Mouse (Mus musculus) limb, embryonic 12.5 days (tissue): ENCODE measurements around the gene C530008M17Rik. TPM values are rescaled to one million over a fixed set of nuclear protein-coding genes. Genes with fewer than 3 reads are reported as not detected.

Experiments used
- ATAC-seq: fragments of 200-750 bp; cut with Nextera tagmentation; 2 replicates; pipeline ENCODE4 v1.8.0; 2017; ENCODE audit warnings: low read depth, moderate TSS enrichment; ENCODE audit not compliant: insufficient number of reproducible peaks, insufficient read depth, low FRiP score, low TSS enrichment
- H3K27ac ChIP-seq: fragments of 300-500 bp; sonication (generic); 2 replicates; pipeline ENCODE4 v1.5.1; 2016; ENCODE audit warnings: mild to moderate bottlenecking, moderate library complexity
- H3K27me3 ChIP-seq: fragments of 300-500 bp; sonication (generic); 2 replicates; pipeline ENCODE4 v1.6.1; 2016; ENCODE audit warnings: mild to moderate bottlenecking, moderate library complexity
- H3K36me3 ChIP-seq: fragments of 300-500 bp; sonication (generic); 2 replicates; pipeline ENCODE4 v1.6.1; 2016; ENCODE audit warnings: mild to moderate bottlenecking, moderate library complexity
- H3K4me1 ChIP-seq: fragments of 300-500 bp; sonication (generic); replicated peaks from 2 replicates; pipeline ENCODE4 v1.6.1; 2016
- H3K4me2 ChIP-seq: fragments of 300-500 bp; sonication (generic); 2 replicates; pipeline ENCODE4 v1.6.1; 2016; ENCODE audit warnings: mild to moderate bottlenecking, moderate library complexity
- H3K4me3 ChIP-seq: fragments of 300-500 bp; sonication (generic); replicated peaks from 2 replicates; pipeline ENCODE4 v1.5.1; 2016; ENCODE audit warnings: mild to moderate bottlenecking
- H3K9ac ChIP-seq: fragments of 300-500 bp; sonication (generic); replicated peaks from 2 replicates; pipeline ENCODE4 v1.6.1; 2016; ENCODE audit warnings: mild to moderate bottlenecking, moderate library complexity
- H3K9me3 ChIP-seq: fragments of 300-500 bp; sonication (generic); 2 replicates; pipeline ENCODE4 v1.6.1; 2016; ENCODE audit warnings: mild to moderate bottlenecking, moderate library complexity
- WGBS: fragments of 180-500 bp; shearing (Covaris S2); methylation state at CpG from one replicate; pipeline ENCODE4 v1.1.7; 2016; 5-methylcytosine and 5-hydroxymethylcytosine counted together
- polyA plus RNA-seq: library from polyadenylated mRNA; unstranded; fragments of >200 nt; fragmentation: Nextera tagmentation; extraction: Ambion mirVana; gene quantifications from 2 replicates; pipeline ENCODE4 v1.2.1, GENCODE M21; 2016

C530008M17Rik gene
- polyA plus RNA-seq, 1 experiment from 2014 or later, result 31.9 TPM

GRCm38 (mm10) chr5:76705307-76706173 lies 49.2 kb downstream of the C530008M17Rik start:
- H3K4me2 ChIP-seq, result no peak overlapping the region
- peaks cover 30% of the 10 kb centered on the region for H3K4me1 ChIP-seq
- H3K4me3 ChIP-seq, result no peak overlapping the region
- no peaks in the 10 kb centered on the region for H3K27me3 ChIP-seq
- H3K27ac ChIP-seq, result no peak overlapping the region
- 80% methylated on average over 11 of the region's 11 CpGs for WGBS
- no peak for ATAC-seq
- H3K9ac ChIP-seq, result no peak overlapping the region
- H3K36me3 ChIP-seq, result no peaks in the 10 kb centered on the region; the same call in 1 of the 2 replicates
- no peaks in the 10 kb centered on the region for H3K9me3 ChIP-seq

- no peak overlapping the region for H3K9ac ChIP-seq
- no peak for ATAC-seq
- no peaks in the 10 kb centered on the region for H3K9me3 ChIP-seq
Measured at GRCm38 (mm10) chr5:76707072-76707471, 50.8 kb downstream of the C530008M17Rik start.

GRCm38 (mm10) chr5:76708004-76708403 lies 51.7 kb downstream of the C530008M17Rik start:
- no peaks in the 10 kb centered on the region for H3K9me3 ChIP-seq
- H3K27ac ChIP-seq, result 0 out of 2 replicates have a peak overlapping the region, but pooled peaks have one; percentile 12
- H3K9ac ChIP-seq, result no peak overlapping the region
- H3K4me1 ChIP-seq, result peaks cover 8% of the 10 kb centered on the region; the same call in 1 of the 2 replicates
- ATAC-seq, result no peak
- WGBS, result 81% methylated on average over 15 of the region's 15 CpGs
- H3K27me3 ChIP-seq, result no peaks in the 10 kb centered on the region
- H3K4me2 ChIP-seq, result no peak overlapping the region
- no peaks in the 10 kb centered on the region; the same call in 1 of the 2 replicates for H3K36me3 ChIP-seq
- no peak overlapping the region for H3K4me3 ChIP-seq

More at GRCm38 (mm10) chr5:76707072-76707471, 50.8 kb downstream of the C530008M17Rik start:
- Histone ChIP-seq H3K27ac (no peak overlapping the region), H3K27me3 (no peaks in the 10 kb centered on the region), H3K4me1 (peaks cover 16% of the 10 kb centered on the region), H3K4me3 (no peak overlapping the region), H3K36me3 (no peaks in the 10 kb centered on the region; the same call in 1 of the 2 replicates), H3K4me2 (no peak overlapping the region)
- WGBS, result 79% methylated on average over 3 of the region's 3 CpGs

- peak; percentile 82 for ATAC-seq
- no peaks in the 10 kb centered on the region; the same call in 1 of the 2 replicates for H3K36me3 ChIP-seq
- no peak overlapping the region for H3K4me3 ChIP-seq
- H3K4me1 ChIP-seq, result peaks cover 19% of the 10 kb centered on the region
- H3K4me2 ChIP-seq, result peak overlapping the region; percentile 22
- no peaks in the 10 kb centered on the region for H3K27me3 ChIP-seq
- 19% methylated on average over 7 of the region's 7 CpGs for WGBS
- no peaks in the 10 kb centered on the region for H3K9me3 ChIP-seq
- H3K9ac ChIP-seq, result no peak overlapping the region
- H3K27ac ChIP-seq, result no peak overlapping the region
Measured at GRCm38 (mm10) chr5:76713743-76714142, 57.4 kb downstream of the C530008M17Rik start.

GRCm38 (mm10) chr5:76719954-76720353 lies 63.6 kb downstream of the C530008M17Rik start:
- peaks cover 6% of the 10 kb centered on the region; the same call in 1 of the 2 replicates for H3K4me1 ChIP-seq
- H3K9ac ChIP-seq, result no peak overlapping the region
- no peak overlapping the region for H3K4me3 ChIP-seq
- peaks cover 16% of the 10 kb centered on the region; the same call in 1 of the 2 replicates for H3K9me3 ChIP-seq
- ATAC-seq, result no peak
- 48% methylated on average over 3 of the region's 3 CpGs for WGBS
- H3K36me3 ChIP-seq, result peaks cover 28% of the 10 kb centered on the region
- H3K4me2 ChIP-seq, result no peak overlapping the region
- no peak overlapping the region for H3K27ac ChIP-seq
- no peaks in the 10 kb centered on the region for H3K27me3 ChIP-seq

- Histone ChIP-seq H3K27me3 (no peaks in the 10 kb centered on the region), H3K4me3 (no peak overlapping the region), H3K36me3 (peaks cover 31% of the 10 kb centered on the region), H3K4me2 (no peak overlapping the region), H3K27ac (no peak overlapping the region), H3K4me1 (no peaks in the 10 kb centered on the region), H3K9me3 (peaks cover 17% of the 10 kb centered on the region; the same call in 1 of the 2 replicates), H3K9ac (no peak overlapping the region)
- 99% methylated on average over 2 of the region's 2 CpGs for WGBS
- ATAC-seq, result no peak
Measured at GRCm38 (mm10) chr5:76724878-76725277, 68.6 kb downstream of the C530008M17Rik start.

GRCm38 (mm10) chr5:76726518-76727103 lies 70.3 kb downstream of the C530008M17Rik start:
- H3K36me3 ChIP-seq, result peaks cover 25% of the 10 kb centered on the region
- no peak overlapping the region for H3K27ac ChIP-seq
- no peak overlapping the region for H3K9ac ChIP-seq
- WGBS, result 89% methylated on average over 8 of the region's 8 CpGs
- no peaks in the 10 kb centered on the region for H3K27me3 ChIP-seq
- peaks cover 17% of the 10 kb centered on the region; the same call in 1 of the 2 replicates for H3K9me3 ChIP-seq
- H3K4me3 ChIP-seq, result no peak overlapping the region
- H3K4me1 ChIP-seq, result no peaks in the 10 kb centered on the region
- ATAC-seq, result no peak
- H3K4me2 ChIP-seq, result no peak overlapping the region

- WGBS, result 88% methylated on average over 6 of the region's 6 CpGs
- no peak for ATAC-seq
Measured at GRCm38 (mm10) chr5:76733055-76733641, 76.8 kb downstream of the C530008M17Rik start.

GRCm38 (mm10) chr5:76741463-76741862 lies 85.2 kb downstream of the C530008M17Rik start:
- peaks cover 30% of the 10 kb centered on the region for H3K36me3 ChIP-seq
- 92% methylated on average over 6 of the region's 6 CpGs for WGBS
- H3K27ac ChIP-seq, result no peak overlapping the region

More at GRCm38 (mm10) chr5:76733055-76733641, 76.8 kb downstream of the C530008M17Rik start:
- no peak overlapping the region for H3K9ac ChIP-seq
- no peaks in the 10 kb centered on the region for H3K27me3 ChIP-seq
- no peaks in the 10 kb centered on the region for H3K4me1 ChIP-seq
- no peak overlapping the region for H3K4me3 ChIP-seq
- H3K36me3 ChIP-seq, result peaks cover 2% of the 10 kb centered on the region; the same call in 1 of the 2 replicates
- H3K9me3 ChIP-seq, result no peaks in the 10 kb centered on the region
- no peak overlapping the region for H3K27ac ChIP-seq
- H3K4me2 ChIP-seq, result no peak overlapping the region

GRCm38 (mm10) chr5:76742076-76742475 lies 85.8 kb downstream of the C530008M17Rik start:
- Histone ChIP-seq H3K36me3 (peaks cover 30% of the 10 kb centered on the region), H3K27me3 (no peaks in the 10 kb centered on the region), H3K4me1 (no peaks in the 10 kb centered on the region), H3K4me2 (no peak overlapping the region), H3K27ac (no peak overlapping the region), H3K9me3 (0 out of 2 replicates have a peak, but pooled peaks cover 4% of the 10 kb centered on the region), H3K4me3 (no peak overlapping the region), H3K9ac (no peak overlapping the region)
- ATAC-seq, result no peak
- 96% methylated on average over 6 of the region's 6 CpGs for WGBS

More at GRCm38 (mm10) chr5:76741463-76741862, 85.2 kb downstream of the C530008M17Rik start:
- Histone ChIP-seq H3K4me1 (no peaks in the 10 kb centered on the region), H3K9ac (no peak overlapping the region), H3K9me3 (0 out of 2 replicates have a peak, but pooled peaks cover 4% of the 10 kb centered on the region), H3K4me2 (no peak overlapping the region), H3K4me3 (no peak overlapping the region), H3K27me3 (no peaks in the 10 kb centered on the region)
- ATAC-seq, result no peak
